Mouse (Mus musculus): ENCODE results near the gene Cfap65. TPM values are rescaled to one million over a fixed set of nuclear protein-coding genes. Genes with fewer than 3 reads are reported as not detected.

Gene Cfap65
- 0.04 and 0.06 TPM in 2 replicates for polyA plus RNA-seq (2016; fragmentation: Nextera tagmentation; extraction: Ambion mirVana)

- H3K27ac ChIP-seq: no peak within 1 kb of the TSS
- peak within 1 kb of the TSS; percentile 37 for H3K4me2 ChIP-seq (replicated peaks)
- no peaks in the 10 kb centered on the region for H3K9me3 ChIP-seq
- H3K4me1 ChIP-seq: no peaks in the 10 kb centered on the region
- peak within 1 kb of the TSS; percentile 19; the same call in 1 of the 2 replicates for H3K4me3 ChIP-seq
- peaks cover 42% of the 10 kb centered on the region for H3K27me3 ChIP-seq
- 2% methylated on average over 18 of the region's 18 CpGs for WGBS
- H3K9ac ChIP-seq: no peak within 1 kb of the TSS
- no peak for ATAC-seq (ENCODE audit: insufficient number of reproducible peaks, insufficient read depth, low FRiP score, low TSS enrichment)
- H3K36me3 ChIP-seq: no peaks in the 10 kb centered on the region
These were observed at the start of gene Cfap65 for GRCm38 (mm10) chr1:74935402-74935801. TSS of gene Cfap65 (minus strand) at chr1:74935599.

DNA sequence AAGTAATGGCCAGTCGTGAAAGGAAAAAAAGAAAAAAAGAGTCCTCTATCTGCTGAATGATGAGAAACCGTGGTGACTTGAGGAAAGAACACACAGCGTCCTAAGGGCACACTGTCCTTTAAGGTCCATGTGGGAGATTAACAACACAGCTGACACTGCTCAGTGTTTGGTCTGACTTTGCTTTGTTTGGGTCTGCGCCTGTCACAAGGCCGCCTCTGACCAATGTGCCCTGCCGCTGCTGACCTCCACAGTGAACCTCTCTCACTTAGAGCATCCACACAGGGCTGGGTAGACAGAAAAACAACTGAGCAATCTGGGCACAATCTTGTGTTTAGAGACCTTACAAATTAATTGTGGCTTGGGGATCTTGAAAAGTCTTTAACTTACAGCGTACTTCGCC, 41.6 kb upstream of the Cfap65 start:
- Histone ChIP-seq H3K4me1 (peaks cover 8% of the 10 kb centered on the region; the same call in 1 of the 2 replicates), H3K9ac (no peak overlapping the region), H3K36me3 (no peaks in the 10 kb centered on the region), H3K4me3 (no peak overlapping the region), H3K27me3 (no peaks in the 10 kb centered on the region), H3K9me3 (no peaks in the 10 kb centered on the region), H3K27ac (no peak overlapping the region), H3K4me2 (replicated peaks) (no peak overlapping the region)
- no peak for ATAC-seq (ENCODE audit: insufficient number of reproducible peaks, insufficient read depth, low FRiP score, low TSS enrichment)
- WGBS: 68% methylated on average over 8 of the region's 8 CpGs

DNA sequence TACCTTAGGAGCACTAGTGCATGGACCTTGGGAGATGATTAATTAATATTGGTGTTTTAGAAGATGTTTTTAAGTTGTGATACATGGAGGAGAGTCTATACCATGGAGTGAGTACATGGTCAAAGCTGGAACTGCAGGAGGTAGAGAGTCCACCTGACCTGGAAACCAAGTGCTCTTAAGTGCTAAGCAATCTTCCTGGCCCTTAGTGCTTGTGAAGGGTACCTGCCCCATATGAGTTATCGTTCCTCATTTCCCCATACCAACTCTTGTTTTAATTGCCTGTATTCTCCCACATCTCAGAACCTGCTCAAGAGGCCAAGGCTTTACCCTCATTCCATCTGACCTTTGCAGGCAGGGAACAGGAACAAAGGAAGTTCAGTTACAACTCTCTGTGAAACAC, 40.5 kb upstream of the Cfap65 start:
- Histone ChIP-seq H3K27ac (no peak overlapping the region), H3K4me2 (replicated peaks) (no peak overlapping the region), H3K4me1 (peaks cover 8% of the 10 kb centered on the region; the same call in 1 of the 2 replicates), H3K4me3 (no peak overlapping the region), H3K27me3 (0 out of 2 replicates have a peak, but pooled peaks cover 3% of the 10 kb centered on the region), H3K9ac (no peak overlapping the region), H3K36me3 (no peaks in the 10 kb centered on the region), H3K9me3 (no peaks in the 10 kb centered on the region)
- WGBS: 95% methylated on average over 1 of the region's 1 CpGs
- no peak for ATAC-seq (ENCODE audit: insufficient number of reproducible peaks, insufficient read depth, low FRiP score, low TSS enrichment)

- no peaks in the 10 kb centered on the region for H3K9me3 ChIP-seq
- 76% methylated on average over 6 of the region's 6 CpGs for WGBS
- H3K4me2 ChIP-seq (replicated peaks): no peak overlapping the region
- H3K27ac ChIP-seq: no peak overlapping the region
- no peaks in the 10 kb centered on the region for H3K36me3 ChIP-seq
- ATAC-seq (ENCODE audit: insufficient number of reproducible peaks, insufficient read depth, low FRiP score, low TSS enrichment): no peak
- peaks cover 2% of the 10 kb centered on the region; the same call in 1 of the 2 replicates for H3K4me1 ChIP-seq
- 0 out of 2 replicates have a peak, but pooled peaks cover 3% of the 10 kb centered on the region for H3K27me3 ChIP-seq
- no peak overlapping the region for H3K4me3 ChIP-seq
- no peak overlapping the region for H3K9ac ChIP-seq
These were observed 38.2 kb upstream of the Cfap65 start for GRCm38 (mm10) chr1:74973590-74973989.

GRCm38 (mm10) chr1:74971353-74972050, 36.1 kb upstream of the Cfap65 start:
- no peak for ATAC-seq (ENCODE audit: insufficient number of reproducible peaks, insufficient read depth, low FRiP score, low TSS enrichment)
- Histone ChIP-seq H3K9ac (no peak overlapping the region), H3K4me1 (no peaks in the 10 kb centered on the region), H3K27ac (no peak overlapping the region), H3K9me3 (no peaks in the 10 kb centered on the region), H3K27me3 (0 out of 2 replicates have a peak, but pooled peaks cover 3% of the 10 kb centered on the region), H3K4me3 (no peak overlapping the region), H3K4me2 (replicated peaks) (no peak overlapping the region), H3K36me3 (no peaks in the 10 kb centered on the region)
- WGBS: 70% methylated on average over 4 of the region's 4 CpGs

GRCm38 (mm10) chr1:74967962-74968580, 32.7 kb upstream of the Cfap65 start:
- Histone ChIP-seq H3K4me2 (replicated peaks) (no peak overlapping the region), H3K27ac (no peak overlapping the region), H3K4me3 (no peak overlapping the region), H3K9me3 (no peaks in the 10 kb centered on the region), H3K27me3 (peaks cover 8% of the 10 kb centered on the region; the same call in 1 of the 2 replicates), H3K36me3 (no peaks in the 10 kb centered on the region), H3K4me1 (peaks cover 9% of the 10 kb centered on the region), H3K9ac (no peak overlapping the region)
- WGBS: 73% methylated on average over 8 of the region's 8 CpGs
- no peak for ATAC-seq (ENCODE audit: insufficient number of reproducible peaks, insufficient read depth, low FRiP score, low TSS enrichment)

- H3K27me3 ChIP-seq: peaks cover 10% of the 10 kb centered on the region; the same call in 1 of the 2 replicates
- no peak overlapping the region for H3K9ac ChIP-seq
- ATAC-seq (ENCODE audit: insufficient number of reproducible peaks, insufficient read depth, low FRiP score, low TSS enrichment): 0 out of 2 replicates have a peak, but pooled peaks have one; percentile 56
- H3K4me1 ChIP-seq: peaks cover 9% of the 10 kb centered on the region
- H3K9me3 ChIP-seq: no peaks in the 10 kb centered on the region
- 12% methylated on average over 16 of the region's 16 CpGs for WGBS
- H3K27ac ChIP-seq: no peak overlapping the region
- no peak overlapping the region for H3K4me3 ChIP-seq
- peak overlapping the region; percentile 32 for H3K4me2 ChIP-seq (replicated peaks)
- no peaks in the 10 kb centered on the region for H3K36me3 ChIP-seq
These were observed 29.3 kb upstream of the Cfap65 start for GRCm38 (mm10) chr1:74964494-74965215.

- Histone ChIP-seq H3K27me3 (peaks cover 14% of the 10 kb centered on the region; the same call in 1 of the 2 replicates), H3K27ac (no peak overlapping the region), H3K36me3 (no peaks in the 10 kb centered on the region), H3K9ac (no peak overlapping the region), H3K9me3 (no peaks in the 10 kb centered on the region), H3K4me1 (peaks cover 9% of the 10 kb centered on the region), H3K4me3 (no peak overlapping the region), H3K4me2 (replicated peaks) (no peak overlapping the region)
- WGBS: 92% methylated on average over 5 of the region's 5 CpGs
- no peak for ATAC-seq (ENCODE audit: insufficient number of reproducible peaks, insufficient read depth, low FRiP score, low TSS enrichment)
These were observed 27.4 kb upstream of the Cfap65 start for GRCm38 (mm10) chr1:74962853-74963227.

GRCm38 (mm10) chr1:74962126-74962852, 26.9 kb upstream of the Cfap65 start:
- no peak for ATAC-seq (ENCODE audit: insufficient number of reproducible peaks, insufficient read depth, low FRiP score, low TSS enrichment)

DNA sequence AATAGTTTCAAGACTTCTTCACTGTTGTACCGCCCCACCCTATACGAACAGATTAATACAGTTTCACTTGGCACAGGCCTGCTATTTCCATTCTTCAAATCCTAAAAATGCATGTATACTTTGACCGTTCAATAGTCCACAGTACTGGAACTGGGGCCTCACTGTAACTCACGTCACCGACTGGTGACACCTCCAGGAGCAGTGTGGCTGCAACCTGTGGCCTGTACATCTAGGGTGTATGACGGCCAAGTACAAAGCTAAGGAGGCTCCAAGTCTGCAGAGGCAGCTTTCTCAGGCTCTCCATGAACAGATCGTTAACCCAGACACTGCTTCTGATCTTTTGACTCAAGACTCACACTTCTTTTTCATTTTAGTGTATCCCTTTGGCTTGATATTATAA, 26.3 kb upstream of the Cfap65 start:
- WGBS: 87% methylated on average over 7 of the region's 7 CpGs
- Histone ChIP-seq H3K4me3 (no peak overlapping the region), H3K4me1 (peaks cover 9% of the 10 kb centered on the region), H3K9me3 (no peaks in the 10 kb centered on the region), H3K27me3 (peaks cover 20% of the 10 kb centered on the region; the same call in 1 of the 2 replicates), H3K9ac (no peak overlapping the region), H3K27ac (no peak overlapping the region), H3K4me2 (replicated peaks) (no peak overlapping the region), H3K36me3 (no peaks in the 10 kb centered on the region)
- ATAC-seq (ENCODE audit: insufficient number of reproducible peaks, insufficient read depth, low FRiP score, low TSS enrichment): no peak

More at GRCm38 (mm10) chr1:74962126-74962852, 26.9 kb upstream of the Cfap65 start:
- Histone ChIP-seq H3K9ac (no peak overlapping the region), H3K36me3 (no peaks in the 10 kb centered on the region), H3K27ac (no peak overlapping the region), H3K4me1 (peaks cover 9% of the 10 kb centered on the region), H3K9me3 (no peaks in the 10 kb centered on the region), H3K4me3 (no peak overlapping the region), H3K27me3 (peaks cover 15% of the 10 kb centered on the region; the same call in 1 of the 2 replicates), H3K4me2 (replicated peaks) (no peak overlapping the region)
- 69% methylated on average over 5 of the region's 5 CpGs for WGBS

DNA sequence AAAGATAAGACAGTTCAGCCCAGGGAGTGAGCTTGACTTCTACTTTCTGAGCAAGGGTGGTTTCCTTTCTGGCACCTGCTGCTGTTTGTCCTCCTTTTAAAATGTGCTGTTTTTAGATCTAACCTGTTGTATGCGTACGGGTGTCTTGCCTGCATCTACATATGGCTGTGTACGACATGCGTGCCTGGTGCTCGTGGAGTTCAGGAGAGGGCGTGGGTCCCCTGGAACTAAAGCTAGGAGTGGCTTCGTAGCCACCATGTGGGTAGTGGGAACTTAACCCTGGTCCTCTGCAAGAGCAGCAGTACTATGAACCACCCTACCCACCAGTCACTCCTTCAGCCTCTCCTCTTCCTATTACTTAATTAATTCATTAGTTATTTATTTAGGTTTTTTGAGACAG, 24.7 kb upstream of the Cfap65 start:
- peaks cover 5% of the 10 kb centered on the region for H3K4me1 ChIP-seq
- no peak overlapping the region for H3K9ac ChIP-seq
- no peak overlapping the region for H3K27ac ChIP-seq
- WGBS: 88% methylated on average over 7 of the region's 7 CpGs
- peaks cover 29% of the 10 kb centered on the region; the same call in 1 of the 2 replicates for H3K27me3 ChIP-seq
- no peak for ATAC-seq (ENCODE audit: insufficient number of reproducible peaks, insufficient read depth, low FRiP score, low TSS enrichment)
- H3K4me3 ChIP-seq: no peak overlapping the region
- no peaks in the 10 kb centered on the region for H3K36me3 ChIP-seq
- H3K4me2 ChIP-seq (replicated peaks): no peak overlapping the region
- H3K9me3 ChIP-seq: no peaks in the 10 kb centered on the region

Data from embryonic facial prominence, embryonic 12.5 days (tissue).